Mouse (Mus musculus) lung, embryonic 15.5 days (tissue): ENCODE data around the gene Ntng2. TPM values are rescaled to one million over a fixed set of nuclear protein-coding genes. Genes with fewer than 3 reads are reported as not detected.

Source experiments
- ATAC-seq: fragments of 200-750 bp; cut with Nextera tagmentation; 2 replicates; pipeline ENCODE4 v1.8.0; 2017; ENCODE audit warnings: moderate number of reproducible peaks, borderline replicate concordance; ENCODE audit not compliant: low FRiP score, low TSS enrichment; ENCODE audit errors: extremely low read depth
- H3K27ac ChIP-seq: fragments of 300-500 bp; sonication (generic); 2 replicates; pipeline ENCODE4 v1.5.1; 2015; ENCODE audit warnings: moderate library complexity, mild to moderate bottlenecking, inconsistent platforms
- H3K27me3 ChIP-seq: fragments of 300-500 bp; sonication (generic); 2 replicates; pipeline ENCODE4 v1.6.1; 2015; ENCODE audit warnings: inconsistent platforms
- H3K36me3 ChIP-seq: fragments of 300-500 bp; sonication (generic); 2 replicates; pipeline ENCODE4 v1.6.1; 2015; ENCODE audit warnings: inconsistent platforms
- H3K4me1 ChIP-seq: fragments of 300-500 bp; sonication (generic); 2 replicates; pipeline ENCODE4 v1.6.1; 2015; ENCODE audit warnings: inconsistent platforms
- H3K4me2 ChIP-seq: fragments of 300-500 bp; sonication (generic); 2 replicates; pipeline ENCODE4 v1.6.1; 2015; ENCODE audit warnings: inconsistent platforms, mild to moderate bottlenecking, moderate library complexity
- H3K4me3 ChIP-seq: fragments of 300-500 bp; sonication (generic); 2 replicates; pipeline ENCODE4 v1.5.1; 2015; ENCODE audit warnings: mild to moderate bottlenecking, inconsistent platforms
- H3K9ac ChIP-seq: fragments of 300-500 bp; sonication (generic); 2 replicates; pipeline ENCODE4 v1.6.1; 2015; ENCODE audit warnings: inconsistent platforms
- H3K9me3 ChIP-seq: fragments of 300-500 bp; sonication (generic); 2 replicates; pipeline ENCODE4 v1.6.1; 2016; ENCODE audit warnings: inconsistent platforms
- WGBS: fragments of 180-500 bp; shearing (Covaris S2); methylation state at CpG from one replicate; pipeline ENCODE4 v1.1.7; 2015; 5-methylcytosine and 5-hydroxymethylcytosine counted together
- polyA plus RNA-seq: library from polyadenylated mRNA; unstranded; fragments of >200 nt; fragmentation: Nextera tagmentation; extraction: Ambion mirVana; gene quantifications from 2 replicates; pipeline ENCODE4 v1.2.1, GENCODE M21; 2015

Gene Ntng2
- polyA plus RNA-seq, 1 experiment from 2014 or later = 0.46 TPM

GRCm38 (mm10) chr2:29251095-29252058 is 1.4 kb downstream of the Ntng2 start:
- Histone ChIP-seq H3K27ac (no peak overlapping the region), H3K27me3 (peaks cover 99% of the 10 kb centered on the region), H3K9me3 (no peaks in the 10 kb centered on the region), H3K9ac (peak overlapping the region; percentile 8; the same call in 1 of the 2 replicates), H3K36me3 (no peaks in the 10 kb centered on the region), H3K4me1 (peaks cover 34% of the 10 kb centered on the region), H3K4me2 (peak overlapping the region; percentile 99), H3K4me3 (peak overlapping the region; percentile 63)
- under 1% methylated on average over 57 of the region's 61 CpGs for WGBS
- no peak for ATAC-seq

GRCm38 (mm10) chr2:29250263-29251094 is 2.3 kb downstream of the Ntng2 start:
- Histone ChIP-seq H3K4me3 (peak overlapping the region; percentile 63), H3K36me3 (no peaks in the 10 kb centered on the region), H3K27me3 (peaks cover 92% of the 10 kb centered on the region), H3K9me3 (no peaks in the 10 kb centered on the region), H3K9ac (no peak overlapping the region), H3K27ac (no peak overlapping the region), H3K4me2 (peak overlapping the region; percentile 99), H3K4me1 (peaks cover 34% of the 10 kb centered on the region)
- under 1% methylated on average over 44 of the region's 44 CpGs for WGBS
- ATAC-seq = no peak

- Histone ChIP-seq H3K27ac (no peak overlapping the region), H3K27me3 (peaks cover 91% of the 10 kb centered on the region), H3K4me2 (peak overlapping the region; percentile 99; the same call in 1 of the 2 replicates), H3K4me3 (peak overlapping the region; percentile 63; the same call in 1 of the 2 replicates), H3K9me3 (no peaks in the 10 kb centered on the region), H3K4me1 (peaks cover 34% of the 10 kb centered on the region), H3K9ac (no peak overlapping the region), H3K36me3 (no peaks in the 10 kb centered on the region)
- 3% methylated on average over 10 of the region's 10 CpGs for WGBS
- no peak for ATAC-seq
Measured at GRCm38 (mm10) chr2:29249852-29250251, 3.0 kb downstream of the Ntng2 start.

- Histone ChIP-seq H3K4me2 (no peak overlapping the region), H3K4me1 (peaks cover 34% of the 10 kb centered on the region), H3K27ac (no peak overlapping the region), H3K27me3 (peaks cover 78% of the 10 kb centered on the region), H3K4me3 (no peak overlapping the region), H3K9me3 (no peaks in the 10 kb centered on the region), H3K36me3 (no peaks in the 10 kb centered on the region), H3K9ac (no peak overlapping the region)
- 43% methylated on average over 3 of the region's 3 CpGs for WGBS
- no peak for ATAC-seq
Measured at GRCm38 (mm10) chr2:29248551-29248950, 4.3 kb downstream of the Ntng2 start.

GRCm38 (mm10) chr2:29247386-29247785 is 5.4 kb downstream of the Ntng2 start:
- no peak for ATAC-seq
- Histone ChIP-seq H3K27ac (no peak overlapping the region), H3K4me2 (no peak overlapping the region), H3K9ac (no peak overlapping the region), H3K27me3 (peaks cover 66% of the 10 kb centered on the region), H3K4me3 (no peak overlapping the region), H3K36me3 (no peaks in the 10 kb centered on the region), H3K9me3 (no peaks in the 10 kb centered on the region), H3K4me1 (peaks cover 22% of the 10 kb centered on the region)
- WGBS = 55% methylated on average over 2 of the region's 2 CpGs

GRCm38 (mm10) chr2:29246891-29247290 is 5.9 kb downstream of the Ntng2 start:
- H3K9me3 ChIP-seq = no peaks in the 10 kb centered on the region
- no peak for ATAC-seq
- H3K4me1 ChIP-seq = peaks cover 18% of the 10 kb centered on the region
- H3K27ac ChIP-seq = no peak overlapping the region
- H3K4me3 ChIP-seq = no peak overlapping the region
- WGBS = 67% methylated on average over 7 of the region's 7 CpGs
- H3K9ac ChIP-seq = no peak overlapping the region
- H3K36me3 ChIP-seq = no peaks in the 10 kb centered on the region
- H3K27me3 ChIP-seq = peaks cover 61% of the 10 kb centered on the region
- no peak overlapping the region for H3K4me2 ChIP-seq

GRCm38 (mm10) chr2:29246275-29246674 is 6.5 kb downstream of the Ntng2 start:
- peaks cover 12% of the 10 kb centered on the region for H3K4me1 ChIP-seq
- no peaks in the 10 kb centered on the region for H3K9me3 ChIP-seq
- H3K4me3 ChIP-seq = no peak overlapping the region
- H3K27ac ChIP-seq = no peak overlapping the region
- H3K27me3 ChIP-seq = peaks cover 55% of the 10 kb centered on the region
- no peak overlapping the region for H3K4me2 ChIP-seq
- no peak overlapping the region for H3K9ac ChIP-seq
- WGBS = 39% methylated on average over 3 of the region's 3 CpGs
- ATAC-seq = no peak
- H3K36me3 ChIP-seq = no peaks in the 10 kb centered on the region

- Histone ChIP-seq H3K4me3 (no peak overlapping the region), H3K27me3 (peaks cover 46% of the 10 kb centered on the region), H3K27ac (no peak overlapping the region), H3K4me2 (no peak overlapping the region), H3K36me3 (no peaks in the 10 kb centered on the region), H3K9me3 (no peaks in the 10 kb centered on the region), H3K4me1 (peaks cover 3% of the 10 kb centered on the region), H3K9ac (no peak overlapping the region)
- 30% methylated on average over 10 of the region's 10 CpGs for WGBS
- ATAC-seq = no peak
Measured at GRCm38 (mm10) chr2:29245341-29245779, 7.4 kb downstream of the Ntng2 start.

- Histone ChIP-seq H3K4me3 (no peak overlapping the region), H3K27ac (no peak overlapping the region), H3K9me3 (no peaks in the 10 kb centered on the region), H3K27me3 (no peaks in the 10 kb centered on the region; the same call in none of the 2 replicates), H3K9ac (no peak overlapping the region), H3K4me2 (no peak overlapping the region), H3K4me1 (no peaks in the 10 kb centered on the region), H3K36me3 (no peaks in the 10 kb centered on the region)
- ATAC-seq = no peak
- 65% methylated on average over 17 of the region's 17 CpGs for WGBS
Measured at GRCm38 (mm10) chr2:29239329-29239728, 13.5 kb downstream of the Ntng2 start.

- H3K4me2 ChIP-seq = no peak overlapping the region
- no peaks in the 10 kb centered on the region; the same call in none of the 2 replicates for H3K27me3 ChIP-seq
- ATAC-seq = no peak
- H3K9ac ChIP-seq = no peak overlapping the region
- H3K4me3 ChIP-seq = no peak overlapping the region
- H3K27ac ChIP-seq = no peak overlapping the region
- H3K36me3 ChIP-seq = no peaks in the 10 kb centered on the region
- no peaks in the 10 kb centered on the region for H3K9me3 ChIP-seq
- 11% methylated on average over 4 of the region's 4 CpGs for whole genome bisulfite sequencing
- H3K4me1 ChIP-seq = no peaks in the 10 kb centered on the region
Measured at GRCm38 (mm10) chr2:29237623-29238022, 15.2 kb downstream of the Ntng2 start.

- H3K9me3 ChIP-seq = no peaks in the 10 kb centered on the region
- H3K4me3 ChIP-seq = no peak overlapping the region
- H3K36me3 ChIP-seq = no peaks in the 10 kb centered on the region
- 74% methylated on average over 7 of the region's 7 CpGs for WGBS
- H3K4me1 ChIP-seq = no peaks in the 10 kb centered on the region
- H3K27me3 ChIP-seq = no peaks in the 10 kb centered on the region; the same call in none of the 2 replicates
- no peak overlapping the region for H3K4me2 ChIP-seq
- no peak overlapping the region for H3K27ac ChIP-seq
- ATAC-seq = no peak
- no peak overlapping the region for H3K9ac ChIP-seq
Measured at GRCm38 (mm10) chr2:29235811-29236210, 17.0 kb downstream of the Ntng2 start.
